Comparison of ENCODE assay signal across 7 mouse cellular contexts in the genomic region with DNA sequence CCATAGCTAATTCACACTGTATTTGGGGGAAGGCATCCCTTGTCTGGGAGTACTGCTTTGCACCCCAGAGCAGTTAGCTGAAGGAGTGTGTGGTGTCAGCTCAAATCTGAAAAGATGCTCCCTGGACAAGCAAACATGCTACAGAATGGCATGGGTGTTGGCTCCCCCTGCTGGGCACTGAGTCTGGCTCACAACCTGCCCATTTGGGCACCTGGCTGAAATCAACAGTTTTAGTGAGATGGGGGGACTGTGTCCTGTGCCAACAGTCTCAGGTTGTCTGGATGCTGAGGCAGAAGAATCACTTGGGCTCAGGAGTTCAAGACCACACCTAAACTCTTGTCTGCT. TPM values are rescaled to one million over a fixed set of nuclear protein-coding genes. Genes with fewer than 3 reads are reported as not detected.
DNase-seq lines count a peak whose midpoint lies in the region; ATAC-seq and TF ChIP-seq lines count a peak whose summit lies in the region.

No protein-coding gene starts in this region.

- H3K27ac ChIP-seq in midbrain, embryonic 13.5 days, result no peak overlapping the region
- no peak overlapping the region for H3K27ac ChIP-seq in spleen, adult 2 months (ENCODE audit: insufficient read depth, low read length)

- no peaks in the 10 kb centered on the region for H3K9me3 ChIP-seq in midbrain, embryonic 13.5 days

- no peak overlapping the region for H3K4me3 ChIP-seq in midbrain, embryonic 13.5 days (replicated peaks)
- no peak overlapping the region for H3K4me3 ChIP-seq in spleen, adult 2 months (ENCODE audit: extremely low read depth, insufficient read depth, insufficient read length)

- no peak for TF ChIP-seq POLR2A in spleen, adult 2 months (IDR thresholded peaks at IDR 0.05; ENCODE audit: low read depth, low read length)

- peak; percentile 91; the same call in 1 of the 2 replicates for TF ChIP-seq CTCF in spleen, adult 2 months (IDR thresholded peaks at IDR 0.05; ENCODE audit: extremely low read depth, insufficient read depth, insufficient read length, insufficient replicate concordance)

- no peaks in the 10 kb centered on the region for H3K36me3 ChIP-seq in midbrain, embryonic 13.5 days
- no peaks in the 10 kb centered on the region for H3K36me3 ChIP-seq in spleen, adult 2 months (ENCODE audit: control insufficient read depth, insufficient read depth, low read length)

- H3K9ac ChIP-seq in midbrain, embryonic 13.5 days (replicated peaks), result no peak overlapping the region

- H3K4me2 ChIP-seq in midbrain, embryonic 13.5 days (replicated peaks), result peak overlapping the region; percentile 48; the same call in 1 of the 2 replicates

- ATAC-seq in midbrain, embryonic 13.5 days, result peak; percentile 57

- intact Hi-C loops in left cerebral cortex, postnatal 4 days (cut with DNase I), result no loop called here

- H3K4me1 ChIP-seq in midbrain, embryonic 13.5 days (replicated peaks), result peaks cover 5% of the 10 kb centered on the region; the same call in 1 of the 2 replicates
- peaks cover 15% of the 10 kb centered on the region; the same call in 1 of the 2 replicates for H3K4me1 ChIP-seq in spleen, adult 2 months (ENCODE audit: control insufficient read depth, insufficient read depth, insufficient read length)

- peaks cover 7% of the 10 kb centered on the region; the same call in 1 of the 2 replicates for H3K27me3 ChIP-seq in midbrain, embryonic 13.5 days
- no peaks in the 10 kb centered on the region for H3K27me3 ChIP-seq in spleen, adult 2 months (ENCODE audit: control insufficient read depth, insufficient read depth, low read length)

- DNase-seq in ZHBTc4 (ENCODE audit: low read depth, low spot score), result peak; percentile 88
- peak; percentile 36 for DNase-seq in cerebellum, adult 9-10 months
- DNase-seq in frontal cortex, postnatal 14 days (ENCODE audit: low spot score in 2 of 2), result peak; percentile 54 to 73
- DNase-seq in kidney, adult 11 months, result peak; percentile 62
- DNase-seq in left cerebral cortex, postnatal 4 days, result peak; percentile 85
- peak; percentile 76 to 85 for DNase-seq in spleen, adult 2 months (ENCODE audit: low read depth in 1 of 2, low spot score in 2 of 2)

RNA-seq across cellular contexts. Expression of a gene that starts 2.1 kb away (rescaled TPM):
- not detected for total RNA-seq in left cerebral cortex, postnatal 4 days (2021)
- polyA plus RNA-seq in midbrain, embryonic 13.5 days (2015; fragmentation: Nextera tagmentation; extraction: Ambion mirVana), result not detected in 2 replicates
- 17.0 and 20.1 TPM in 2 replicates for polyA plus RNA-seq in spleen, adult 2 months (2012; rRNA removed)

RNA-seq across cellular contexts. Expression of a gene that starts 3.3 kb away (rescaled TPM):
- total RNA-seq in left cerebral cortex, postnatal 4 days (2021), result not detected
- not detected in 2 replicates for polyA plus RNA-seq in midbrain, embryonic 13.5 days (2015; fragmentation: Nextera tagmentation; extraction: Ambion mirVana)
- polyA plus RNA-seq in spleen, adult 2 months (2012; rRNA removed), result 0.59 and 0.84 TPM in 2 replicates

RNA-seq across cellular contexts. Expression of a gene that starts 20.9 kb away (rescaled TPM):
- total RNA-seq in left cerebral cortex, postnatal 4 days (2021), result under 1 TPM; 0.44 to 0.48 TPM
- polyA plus RNA-seq in midbrain, embryonic 13.5 days (2015; fragmentation: Nextera tagmentation; extraction: Ambion mirVana), result not detected in 2 replicates
- polyA plus RNA-seq in spleen, adult 2 months (2012; rRNA removed), result 269 and 316 TPM in 2 replicates

RNA-seq across cellular contexts. Expression of a gene that starts 35.7 kb away (rescaled TPM):
- not detected for total RNA-seq in left cerebral cortex, postnatal 4 days (2021)
- polyA plus RNA-seq in midbrain, embryonic 13.5 days (2015; fragmentation: Nextera tagmentation; extraction: Ambion mirVana), result 0.17 and 0.50 TPM in 2 replicates
- polyA plus RNA-seq in spleen, adult 2 months (2012; rRNA removed), result 19.2 and 38.6 TPM in 2 replicates

RNA-seq across cellular contexts. Expression of a gene that starts 55.4 kb away (rescaled TPM):
- total RNA-seq in left cerebral cortex, postnatal 4 days (2021), result 1 to 10 TPM; 1.3 to 3.4 TPM
- 1.3 and 1.5 TPM in 2 replicates for polyA plus RNA-seq in midbrain, embryonic 13.5 days (2015; fragmentation: Nextera tagmentation; extraction: Ambion mirVana)
- 3.5 TPM in 2 replicates for polyA plus RNA-seq in spleen, adult 2 months (2012; rRNA removed)

Comparison
In these comparisons a context has a peak if more than half of its experiments do, and no peak if none do; other contexts are left out.
1. DNase-seq: peak in every context shown above with its lines; median percentile 88 in ZHBTc4; 85 in left cerebral cortex, postnatal 4 days; 80 in spleen, adult 2 months; 64 in frontal cortex, postnatal 14 days; 62 in kidney, adult 11 months; 36 in cerebellum, adult 9-10 months.
2. RNA of a gene that starts 2.1 kb away (polyA plus RNA-seq): 17.0 to 20.1 TPM in spleen, adult 2 months; not detected in midbrain, embryonic 13.5 days; every median in the first group is over 10 times any median in the second.
3. RNA of a gene that starts 20.9 kb away (polyA plus RNA-seq): 269 to 316 TPM in spleen, adult 2 months; not detected in midbrain, embryonic 13.5 days; every median in the first group is over 100 times any median in the second.